Mouse (Mus musculus) MEL (cell line): ENCODE results near the gene Spire2.

ENCODE experiments used
- EP300 ChIP-seq, 2 experiments: IDR thresholded peaks; 2 replicates each; pipeline ENCODE4 v1.6.1; 2011; ENCODE audit warnings: improper control_type of control experiment in 2 of 2, low read length in 2 of 2, low read depth in 1 of 2, mild to moderate bottlenecking in 1 of 2
- KAT2A ChIP-seq: conservative IDR thresholded peaks from 2 replicates; pipeline ENCODE4 v1.6.1; 2012; ENCODE audit warnings: low read depth, low read length, improper control_type of control experiment, inconsistent platforms
- MAFK ChIP-seq: IDR thresholded peaks from 2 replicates; pipeline ENCODE4 v1.6.1; 2011; ENCODE audit warnings: low read depth, mild to moderate bottlenecking, low read length, improper control_type of control experiment, borderline replicate concordance
- MAX ChIP-seq: IDR thresholded peaks from 2 replicates; pipeline ENCODE4 v1.6.1; 2011; ENCODE audit warnings: low read length, improper control_type of control experiment
- MYC ChIP-seq: IDR thresholded peaks from 2 replicates; pipeline ENCODE4 v1.6.1; 2011; ENCODE audit warnings: low read depth, mild to moderate bottlenecking, low read length, improper control_type of control experiment, moderate library complexity
- POLR2A ChIP-seq, 2 experiments: IDR thresholded peaks; 2 replicates each; pipeline ENCODE4 v1.6.1; 2011 to 2012; ENCODE audit warnings: low read length in 2 of 2, mild to moderate bottlenecking in 2 of 2, control low read depth in 1 of 2, improper control_type of control experiment in 1 of 2, low read depth in 1 of 2, moderate library complexity in 1 of 2; ENCODE audit not compliant: control insufficient read depth in 1 of 2, insufficient read depth in 1 of 2, poor library complexity in 1 of 2
- SIN3A ChIP-seq: IDR thresholded peaks from 2 replicates; pipeline ENCODE4 v1.6.1; 2012; ENCODE audit warnings: low read length, improper control_type of control experiment, inconsistent platforms

DNA sequence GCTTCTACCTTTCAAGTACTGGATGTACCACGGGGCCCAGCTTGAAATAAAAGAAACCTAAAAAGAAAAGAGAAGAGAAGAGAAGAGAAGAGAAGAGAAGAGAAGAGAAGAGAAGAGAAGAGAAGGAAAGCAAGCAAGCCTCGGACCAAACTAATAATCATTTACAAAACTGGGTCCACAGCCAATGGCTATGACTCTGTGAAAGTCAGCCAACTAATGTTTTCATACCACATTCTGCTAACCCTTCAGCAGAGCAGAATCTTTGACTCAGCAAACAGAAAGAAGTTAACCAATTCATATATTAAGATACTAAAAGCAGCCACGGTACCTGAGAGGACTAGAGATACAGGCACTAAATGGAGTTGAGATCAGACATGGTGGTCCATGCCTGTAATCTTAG lies 40.2 kb upstream of the Spire2 start:
- TF ChIP-seq MAX = no peak
- TF ChIP-seq MAFK = no peak
- TF ChIP-seq POLR2A (IDR thresholded peaks at IDR 0.05; ENCODE audit: control insufficient read depth in 1 of 2, insufficient read depth in 1 of 2, low read depth in 1 of 2, low read length in 2 of 2, poor library complexity in 1 of 2) = no peak
- no peak for TF ChIP-seq MYC
- TF ChIP-seq EP300 (IDR thresholded peaks at IDR 0.05; ENCODE audit: low read depth in 1 of 2, low read length in 2 of 2) = no peak
- no peak for TF ChIP-seq SIN3A
- TF ChIP-seq KAT2A = no peak
